Mouse (Mus musculus) megakaryocyte, embryonic 14.5 days (primary cell): ENCODE measurements at regions not wholly inside any gene's neighbourhood (a gene's known extent, or its start where the extent isn't known, plus 50 kb on each side); places are given as distances from the start of the nearest gene placed in this dataset.

Experiments used
- FLI1 ChIP-seq: IDR thresholded peaks from 2 replicates; pipeline ENCODE4 v1.6.1; 2012; ENCODE audit warnings: low read length, inconsistent platforms, mixed read lengths
- GATA1 ChIP-seq: IDR thresholded peaks from 3 replicates; pipeline ENCODE4 v1.6.1; 2012; ENCODE audit warnings: mixed read lengths, low read length, inconsistent platforms, borderline replicate concordance

GRCm38 (mm10) chr6:143592490-143592889 is 425.5 kb downstream of the Etnk1 start:
- TF ChIP-seq GATA1 (no peak), FLI1 (no peak)
